Mouse (Mus musculus) small intestine, adult 2 months (tissue): Measurements from ENCODE around the gene Ntm. TPM values are rescaled to one million over a fixed set of nuclear protein-coding genes. Genes with fewer than 3 reads are reported as not detected.

Source experiments
- H3K27ac ChIP-seq: fragments of 200-500 bp; 2 replicates; pipeline ENCODE4 v1.5.1; 2012; ENCODE audit warnings: low read depth, low read length, control low read depth, inconsistent platforms; ENCODE audit not compliant: insufficient read depth
- H3K27me3 ChIP-seq: fragments of 200-500 bp; 2 replicates; pipeline ENCODE4 v1.6.1; 2012; ENCODE audit warnings: mild to moderate bottlenecking, moderate library complexity, low read length, inconsistent platforms; ENCODE audit not compliant: control insufficient read depth, insufficient read depth
- H3K36me3 ChIP-seq: fragments of 200-500 bp; 2 replicates; pipeline ENCODE4 v1.6.1; 2012; ENCODE audit warnings: mild to moderate bottlenecking, low read length, control low read depth, inconsistent platforms; ENCODE audit not compliant: control insufficient read depth, insufficient read depth
- H3K4me1 ChIP-seq: fragments of 200-500 bp; 2 replicates; pipeline ENCODE4 v1.6.1; 2012; ENCODE audit warnings: low read length, inconsistent platforms, mixed read lengths; ENCODE audit not compliant: control insufficient read depth, insufficient read depth, insufficient read length
- H3K4me3 ChIP-seq: fragments of 200-500 bp; 2 replicates; pipeline ENCODE4 v1.5.1; 2012; ENCODE audit warnings: low read depth, mild to moderate bottlenecking, control low read depth, inconsistent platforms, low read length, moderate library complexity
- CTCF ChIP-seq: fragments of 200-500 bp; IDR thresholded peaks from 2 replicates; pipeline ENCODE4 v1.5.1; 2012; ENCODE audit warnings: low read depth, mild to moderate bottlenecking, control low read depth, inconsistent platforms, low read length, moderate library complexity, mixed read lengths; ENCODE audit not compliant: insufficient replicate concordance, insufficient read length; ENCODE audit errors: extremely low read depth
- POLR2A ChIP-seq: fragments of 200-500 bp; IDR thresholded peaks from 2 replicates; pipeline ENCODE4 v1.6.1; 2012; ENCODE audit warnings: low read depth, mild to moderate bottlenecking, control low read depth, inconsistent platforms, low read length, moderate library complexity
- WGBS: fragments of 180-500 bp; shearing (Covaris S2); methylation state at CpG from one replicate; pipeline ENCODE4 v1.1.7; 2018; 5-methylcytosine and 5-hydroxymethylcytosine counted together
- polyA plus RNA-seq: library from polyadenylated mRNA; depleted of rRNA; stranded (reverse); fragments of >200 nt; gene quantifications from 2 replicates; pipeline ENCODE4 v1.2.3, GENCODE M21; 2012

Gene Ntm
- polyA plus RNA-seq, 1 experiment: 0.10 TPM

DNA sequence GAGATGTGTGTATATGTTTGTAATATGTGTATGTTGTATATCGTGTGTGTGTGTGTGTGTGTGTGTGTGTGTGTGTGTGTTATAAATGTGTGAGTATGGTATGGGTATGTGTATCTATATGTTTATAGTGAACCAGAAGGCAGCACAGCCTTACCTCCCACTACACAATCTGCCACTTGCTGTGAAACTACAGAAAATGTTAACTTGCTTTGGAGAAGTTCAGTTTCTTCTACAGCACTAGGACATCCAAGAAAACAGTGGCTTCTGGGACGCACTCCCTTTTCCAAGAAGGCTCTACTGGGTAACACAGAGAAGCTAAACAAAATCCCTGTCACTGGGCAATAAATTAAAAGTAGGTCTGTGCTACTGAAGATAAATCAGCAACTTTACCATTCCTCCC lies 834.5 kb downstream of the Ntm start:
- 75% methylated on average over 2 of the region's 2 CpGs for WGBS

GRCm38 (mm10) chr9:29124455-29124854 lies 838.5 kb downstream of the Ntm start:
- Histone ChIP-seq H3K4me3 (no peak overlapping the region), H3K27ac (no peak overlapping the region), H3K27me3 (no peaks in the 10 kb centered on the region), H3K4me1 (no peaks in the 10 kb centered on the region), H3K36me3 (no peaks in the 10 kb centered on the region)
- WGBS: 72% methylated on average over 3 of the region's 3 CpGs
- no peak for TF ChIP-seq CTCF
- no peak for TF ChIP-seq POLR2A

More for the DNA sequence above, 834.5 kb downstream of the Ntm start:
- Histone ChIP-seq H3K27ac (no peak overlapping the region), H3K27me3 (no peaks in the 10 kb centered on the region), H3K4me1 (no peaks in the 10 kb centered on the region), H3K4me3 (no peak overlapping the region), H3K36me3 (no peaks in the 10 kb centered on the region)
- no peak for TF ChIP-seq CTCF
- no peak for TF ChIP-seq POLR2A

DNA sequence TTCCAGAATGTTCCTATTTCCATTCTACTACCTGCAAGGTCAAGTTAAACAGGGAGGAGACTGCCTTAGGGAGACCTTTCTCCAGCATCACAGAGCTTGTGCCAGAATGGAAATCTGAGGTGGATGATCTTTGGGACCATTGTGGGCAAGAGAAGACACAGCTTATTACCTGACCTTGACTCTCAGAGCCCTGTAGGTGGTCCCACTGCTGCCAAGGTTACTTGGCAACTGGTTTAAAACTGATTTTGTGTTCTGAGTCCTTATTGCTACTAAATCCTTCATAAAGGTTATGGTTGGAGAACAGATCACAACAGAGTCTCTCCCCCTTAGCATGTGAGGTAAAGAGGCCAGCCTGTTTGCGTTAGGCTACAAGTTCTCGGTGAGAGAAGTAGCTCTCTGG lies 839.1 kb downstream of the Ntm start:
- WGBS: 78% methylated on average over 2 of the region's 2 CpGs
- Histone ChIP-seq H3K27me3 (no peaks in the 10 kb centered on the region), H3K36me3 (no peaks in the 10 kb centered on the region), H3K27ac (no peak overlapping the region), H3K4me1 (no peaks in the 10 kb centered on the region), H3K4me3 (no peak overlapping the region)
- TF ChIP-seq CTCF (no peak), POLR2A (no peak)

- no peaks in the 10 kb centered on the region for H3K36me3 ChIP-seq
- TF ChIP-seq POLR2A (no peak), CTCF (no peak)
- WGBS: 26% methylated on average over 2 of the region's 2 CpGs
These were observed 845.3 kb downstream of the Ntm start for GRCm38 (mm10) chr9:29117561-29118112.

GRCm38 (mm10) chr9:29115337-29115736 lies 847.6 kb downstream of the Ntm start:
- H3K27me3 ChIP-seq: no peaks in the 10 kb centered on the region
- H3K36me3 ChIP-seq: no peaks in the 10 kb centered on the region
- no peak overlapping the region for H3K4me3 ChIP-seq
- TF ChIP-seq POLR2A: no peak
- no peak for TF ChIP-seq CTCF
- no peak overlapping the region for H3K27ac ChIP-seq
- WGBS: 57% methylated on average over 2 of the region's 2 CpGs
- H3K4me1 ChIP-seq: no peaks in the 10 kb centered on the region

More at GRCm38 (mm10) chr9:29117561-29118112, 845.3 kb downstream of the Ntm start:
- Histone ChIP-seq H3K4me1 (no peaks in the 10 kb centered on the region), H3K27ac (no peak overlapping the region), H3K4me3 (no peak overlapping the region), H3K27me3 (no peaks in the 10 kb centered on the region)

- no peaks in the 10 kb centered on the region for H3K4me1 ChIP-seq
- WGBS: 72% methylated on average over 3 of the region's 3 CpGs
- H3K4me3 ChIP-seq: no peak overlapping the region
- no peaks in the 10 kb centered on the region for H3K36me3 ChIP-seq
- H3K27ac ChIP-seq: no peak overlapping the region
- no peaks in the 10 kb centered on the region for H3K27me3 ChIP-seq
- TF ChIP-seq POLR2A (no peak), CTCF (no peak)
These were observed 856.2 kb downstream of the Ntm start for GRCm38 (mm10) chr9:29106771-29107170.

DNA sequence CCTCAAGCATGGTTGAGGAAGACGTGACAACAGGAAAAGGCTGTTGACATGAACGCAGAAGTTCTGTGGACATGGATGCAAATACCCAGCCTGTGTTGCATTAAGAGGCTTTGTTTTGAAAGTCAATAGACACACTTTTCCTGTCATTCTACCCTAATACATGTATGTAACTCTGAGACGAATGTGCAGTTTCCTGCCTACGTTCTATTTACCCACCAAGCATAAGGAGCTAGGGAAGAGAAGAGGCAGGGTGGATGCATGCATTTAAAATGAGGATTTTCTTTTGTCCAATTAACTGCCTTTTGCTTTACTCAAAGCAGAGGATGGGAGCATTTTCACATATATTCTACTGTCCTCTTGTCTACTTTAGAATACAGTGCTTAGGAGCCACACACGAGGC lies 858.5 kb downstream of the Ntm start:
- no peak overlapping the region for H3K4me3 ChIP-seq
- TF ChIP-seq CTCF (no peak), POLR2A (no peak)
- H3K27ac ChIP-seq: no peak overlapping the region
- H3K36me3 ChIP-seq: no peaks in the 10 kb centered on the region
- no peaks in the 10 kb centered on the region for H3K4me1 ChIP-seq
- no peaks in the 10 kb centered on the region for H3K27me3 ChIP-seq
- 88% methylated on average over 5 of the region's 5 CpGs for WGBS

GRCm38 (mm10) chr9:29103993-29104392 lies 858.9 kb downstream of the Ntm start:
- TF ChIP-seq POLR2A (no peak), CTCF (no peak)
- no peaks in the 10 kb centered on the region for H3K27me3 ChIP-seq
- 69% methylated on average over 6 of the region's 6 CpGs for WGBS
- H3K36me3 ChIP-seq: no peaks in the 10 kb centered on the region
- no peak overlapping the region for H3K27ac ChIP-seq
- no peak overlapping the region for H3K4me3 ChIP-seq
- no peaks in the 10 kb centered on the region for H3K4me1 ChIP-seq
